Mouse (Mus musculus): ENCODE results near the gene Cpeb1. TPM values are rescaled to one million over a fixed set of nuclear protein-coding genes. Genes with fewer than 3 reads are reported as not detected.
A peak's percentile ranks its signal among the peaks of the same experiment; 100 is the strongest.

Cpeb1 gene
- total and polyA plus RNA-seq, 2 experiments: 4.3 to 7.0 TPM

GRCm38 (mm10) chr7:81307735-81308134 is 147.5 kb downstream of the Cpeb1 start:
- no peak for TF ChIP-seq CTCF (IDR thresholded peaks at IDR 0.05; ENCODE audit: low read depth, low read length)
- TF ChIP-seq POLR2A (IDR thresholded peaks at IDR 0.05; ENCODE audit: extremely low read depth, insufficient read depth, low read length): no peak
- DNase-seq (ENCODE audit: extremely low read depth, low read depth, low spot score): no peak
- Histone ChIP-seq H3K4me1 (ENCODE audit: control insufficient read depth, insufficient read depth, low read length) (peaks cover 3% of the 10 kb centered on the region; the same call in 1 of the 2 replicates), H3K9ac (ENCODE audit: low read depth, low read length) (no peak overlapping the region), H3K79me2 (ENCODE audit: control insufficient read depth, insufficient read depth, low read length) (no peaks in the 10 kb centered on the region), H3K27ac (replicated peaks; ENCODE audit: insufficient read depth, low read depth, low read length) (no peak overlapping the region), H3K36me3 (ENCODE audit: control insufficient read depth, insufficient read depth, low read length) (peaks cover 5% of the 10 kb centered on the region; the same call in 1 of the 2 replicates), H3K4me3 (ENCODE audit: insufficient read depth, low read depth, low read length) (no peak overlapping the region), H3K27me3 (ENCODE audit: control insufficient read depth, insufficient read depth, low read length) (no peaks in the 10 kb centered on the region)
- 84% methylated on average over 8 of the region's 8 CpGs for WGBS

- no peak for TF ChIP-seq CTCF (IDR thresholded peaks at IDR 0.05; ENCODE audit: low read depth, low read length)
- TF ChIP-seq POLR2A (IDR thresholded peaks at IDR 0.05; ENCODE audit: extremely low read depth, insufficient read depth, low read length): no peak
Measured at GRCm38 (mm10) chr7:81304675-81305074, 150.6 kb downstream of the Cpeb1 start.

GRCm38 (mm10) chr7:81304100-81304499 is 151.2 kb downstream of the Cpeb1 start:
- Histone ChIP-seq H3K27ac (replicated peaks; ENCODE audit: insufficient read depth, low read depth, low read length) (no peak overlapping the region), H3K9ac (ENCODE audit: low read depth, low read length) (no peak overlapping the region), H3K36me3 (ENCODE audit: control insufficient read depth, insufficient read depth, low read length) (peaks cover 8% of the 10 kb centered on the region; the same call in 1 of the 2 replicates), H3K4me3 (ENCODE audit: insufficient read depth, low read depth, low read length) (no peak overlapping the region), H3K79me2 (ENCODE audit: control insufficient read depth, insufficient read depth, low read length) (no peaks in the 10 kb centered on the region), H3K4me1 (ENCODE audit: control insufficient read depth, insufficient read depth, low read length) (no peaks in the 10 kb centered on the region), H3K27me3 (ENCODE audit: control insufficient read depth, insufficient read depth, low read length) (no peaks in the 10 kb centered on the region)
- 70% methylated on average over 5 of the region's 5 CpGs for WGBS
- TF ChIP-seq CTCF (IDR thresholded peaks at IDR 0.05; ENCODE audit: low read depth, low read length) (no peak; the same call in 1 of the 2 replicates), POLR2A (IDR thresholded peaks at IDR 0.05; ENCODE audit: extremely low read depth, insufficient read depth, low read length) (no peak)
- no peak for DNase-seq (ENCODE audit: extremely low read depth, low read depth, low spot score)

More at GRCm38 (mm10) chr7:81304675-81305074, 150.6 kb downstream of the Cpeb1 start:
- Histone ChIP-seq H3K36me3 (ENCODE audit: control insufficient read depth, insufficient read depth, low read length) (peaks cover 8% of the 10 kb centered on the region; the same call in 1 of the 2 replicates), H3K27me3 (ENCODE audit: control insufficient read depth, insufficient read depth, low read length) (no peaks in the 10 kb centered on the region), H3K4me1 (ENCODE audit: control insufficient read depth, insufficient read depth, low read length) (no peaks in the 10 kb centered on the region), H3K79me2 (ENCODE audit: control insufficient read depth, insufficient read depth, low read length) (no peaks in the 10 kb centered on the region), H3K9ac (ENCODE audit: low read depth, low read length) (no peak overlapping the region), H3K4me3 (ENCODE audit: insufficient read depth, low read depth, low read length) (no peak overlapping the region), H3K27ac (replicated peaks; ENCODE audit: insufficient read depth, low read depth, low read length) (no peak overlapping the region)
- no peak for DNase-seq (ENCODE audit: extremely low read depth, low read depth, low spot score)
- WGBS: 82% methylated on average over 5 of the region's 5 CpGs

- peak; percentile 57 for DNase-seq (ENCODE audit: extremely low read depth, low read depth, low spot score)
- Histone ChIP-seq H3K4me1 (ENCODE audit: control insufficient read depth, insufficient read depth, low read length) (no peaks in the 10 kb centered on the region), H3K4me3 (ENCODE audit: insufficient read depth, low read depth, low read length) (no peak overlapping the region), H3K79me2 (ENCODE audit: control insufficient read depth, insufficient read depth, low read length) (no peaks in the 10 kb centered on the region), H3K36me3 (ENCODE audit: control insufficient read depth, insufficient read depth, low read length) (peaks cover 8% of the 10 kb centered on the region; the same call in 1 of the 2 replicates), H3K9ac (ENCODE audit: low read depth, low read length) (no peak overlapping the region), H3K27me3 (ENCODE audit: control insufficient read depth, insufficient read depth, low read length) (no peaks in the 10 kb centered on the region), H3K27ac (replicated peaks; ENCODE audit: insufficient read depth, low read depth, low read length) (no peak overlapping the region)
- WGBS: 21% methylated on average over 2 of the region's 2 CpGs
- peak; percentile 74 for TF ChIP-seq CTCF (IDR thresholded peaks at IDR 0.05; ENCODE audit: low read depth, low read length)
- no peak for TF ChIP-seq POLR2A (IDR thresholded peaks at IDR 0.05; ENCODE audit: extremely low read depth, insufficient read depth, low read length)
Measured at GRCm38 (mm10) chr7:81303682-81304081, 151.6 kb downstream of the Cpeb1 start.

- Histone ChIP-seq H3K4me3 (ENCODE audit: insufficient read depth, low read depth, low read length) (no peak overlapping the region), H3K36me3 (ENCODE audit: control insufficient read depth, insufficient read depth, low read length) (peaks cover 8% of the 10 kb centered on the region; the same call in 1 of the 2 replicates), H3K4me1 (ENCODE audit: control insufficient read depth, insufficient read depth, low read length) (no peaks in the 10 kb centered on the region), H3K9ac (ENCODE audit: low read depth, low read length) (no peak overlapping the region), H3K27me3 (ENCODE audit: control insufficient read depth, insufficient read depth, low read length) (no peaks in the 10 kb centered on the region), H3K27ac (replicated peaks; ENCODE audit: insufficient read depth, low read depth, low read length) (no peak overlapping the region), H3K79me2 (ENCODE audit: control insufficient read depth, insufficient read depth, low read length) (no peaks in the 10 kb centered on the region)
- no peak for DNase-seq (ENCODE audit: extremely low read depth, low read depth, low spot score)
- TF ChIP-seq POLR2A (IDR thresholded peaks at IDR 0.05; ENCODE audit: extremely low read depth, insufficient read depth, low read length): no peak
- no peak for TF ChIP-seq CTCF (IDR thresholded peaks at IDR 0.05; ENCODE audit: low read depth, low read length)
- 95% methylated on average over 7 of the region's 7 CpGs for WGBS
Measured at GRCm38 (mm10) chr7:81301323-81301722, 153.9 kb downstream of the Cpeb1 start.

- no peaks in the 10 kb centered on the region for H3K4me1 ChIP-seq (ENCODE audit: control insufficient read depth, insufficient read depth, low read length)
- WGBS: 56% methylated on average over 6 of the region's 6 CpGs
- no peaks in the 10 kb centered on the region for H3K27me3 ChIP-seq (ENCODE audit: control insufficient read depth, insufficient read depth, low read length)
- no peak overlapping the region for H3K4me3 ChIP-seq (ENCODE audit: insufficient read depth, low read depth, low read length)
- H3K27ac ChIP-seq (replicated peaks; ENCODE audit: insufficient read depth, low read depth, low read length): no peak overlapping the region
- no peaks in the 10 kb centered on the region for H3K79me2 ChIP-seq (ENCODE audit: control insufficient read depth, insufficient read depth, low read length)
- TF ChIP-seq CTCF (IDR thresholded peaks at IDR 0.05; ENCODE audit: low read depth, low read length): no peak
- no peak for TF ChIP-seq POLR2A (IDR thresholded peaks at IDR 0.05; ENCODE audit: extremely low read depth, insufficient read depth, low read length)
- no peak overlapping the region for H3K9ac ChIP-seq (ENCODE audit: low read depth, low read length)
- peak; percentile 22 for DNase-seq (ENCODE audit: extremely low read depth, low read depth, low spot score)
- H3K36me3 ChIP-seq (ENCODE audit: control insufficient read depth, insufficient read depth, low read length): peaks cover 9% of the 10 kb centered on the region; the same call in 1 of the 2 replicates
Measured at GRCm38 (mm10) chr7:81298206-81298605, 157.1 kb downstream of the Cpeb1 start.

Other genes starting within 250 kb of the Cpeb1 start
- gene Pde8a, start 241.9 kb downstream of the Cpeb1 start, total RNA-seq (2014; rRNA removed): 13.5 and 15.1 TPM in 2 replicates
- 13.3 and 13.7 TPM in 2 replicates for gene Pde8a, start 241.9 kb downstream of the Cpeb1 start, polyA plus RNA-seq (2012; rRNA removed)
- 661 and 745 TPM in 2 replicates for gene Rps17, start 110.2 kb downstream of the Cpeb1 start, total RNA-seq (2014; rRNA removed)
- gene Rps17, start 110.2 kb downstream of the Cpeb1 start, polyA plus RNA-seq (2012; rRNA removed): 501 and 572 TPM in 2 replicates
- gene Ap3b2, start 38.5 kb upstream of the Cpeb1 start, total RNA-seq (2014; rRNA removed): 0.07 TPM in 1 of 2 replicates, not detected in the other
- gene Ap3b2, start 38.5 kb upstream of the Cpeb1 start, polyA plus RNA-seq (2012; rRNA removed): not detected in 2 replicates
- not detected in 2 replicates for gene BC048679, start 42.8 kb upstream of the Cpeb1 start, total RNA-seq (2014; rRNA removed)
- gene BC048679, start 42.8 kb upstream of the Cpeb1 start, polyA plus RNA-seq (2012; rRNA removed): not detected in 2 replicates
- 0.13 and 0.28 TPM in 2 replicates for gene Fsd2, start 111.5 kb upstream of the Cpeb1 start, total RNA-seq (2014; rRNA removed)
- gene Fsd2, start 111.5 kb upstream of the Cpeb1 start, polyA plus RNA-seq (2012; rRNA removed): 0.04 TPM in 2 replicates
- gene Whamm, start 115.8 kb upstream of the Cpeb1 start, total RNA-seq (2014; rRNA removed): 20.7 and 25.4 TPM in 2 replicates
- gene Whamm, start 115.8 kb upstream of the Cpeb1 start, polyA plus RNA-seq (2012; rRNA removed): 35.1 and 44.6 TPM in 2 replicates